Mouse (Mus musculus) forebrain, embryonic 12.5 days (tissue): ENCODE results near the gene Hoxb3. TPM values are rescaled to one million over a fixed set of nuclear protein-coding genes. Genes with fewer than 3 reads are reported as not detected.

ENCODE experiments used
- ATAC-seq: fragments of 200-750 bp; cut with Nextera tagmentation; 2 replicates; pipeline ENCODE4 v1.8.0; 2017; ENCODE audit warnings: moderate TSS enrichment; ENCODE audit not compliant: low FRiP score
- H3K27ac ChIP-seq: fragments of 300-500 bp; sonication (generic); 2 replicates; pipeline ENCODE4 v1.5.1; 2016; ENCODE audit warnings: mild to moderate bottlenecking
- H3K27me3 ChIP-seq: fragments of 300-500 bp; sonication (generic); 2 replicates; pipeline ENCODE4 v1.6.1; 2016; ENCODE audit warnings: mild to moderate bottlenecking
- H3K36me3 ChIP-seq: fragments of 300-500 bp; sonication (generic); replicated peaks from 2 replicates; pipeline ENCODE4 v1.6.1; 2016; ENCODE audit warnings: mild to moderate bottlenecking
- H3K4me1 ChIP-seq: fragments of 300-500 bp; sonication (generic); 2 replicates; pipeline ENCODE4 v1.6.1; 2016
- H3K4me2 ChIP-seq: fragments of 300-500 bp; sonication (generic); 2 replicates; pipeline ENCODE4 v1.6.1; 2016; ENCODE audit warnings: mild to moderate bottlenecking, moderate library complexity
- H3K4me3 ChIP-seq: fragments of 300-500 bp; sonication (generic); replicated peaks from 2 replicates; pipeline ENCODE4 v1.5.1; 2016; ENCODE audit warnings: mild to moderate bottlenecking
- H3K9ac ChIP-seq: fragments of 300-500 bp; sonication (generic); 2 replicates; pipeline ENCODE4 v1.6.1; 2016; ENCODE audit warnings: mild to moderate bottlenecking
- H3K9me3 ChIP-seq: fragments of 300-500 bp; sonication (generic); 2 replicates; pipeline ENCODE4 v1.6.1; 2016
- WGBS: fragments of 180-500 bp; shearing (Covaris S2); methylation state at CpG from one replicate; pipeline ENCODE4 v1.1.7; 2016; 5-methylcytosine and 5-hydroxymethylcytosine counted together
- polyA plus RNA-seq: library from polyadenylated mRNA; unstranded; fragments of >200 nt; fragmentation: Nextera tagmentation; extraction: Ambion mirVana; gene quantifications from 2 replicates; pipeline ENCODE4 v1.2.1, GENCODE M21; 2016

Gene Hoxb3
- not detected in 2 replicates for polyA plus RNA-seq

- Histone ChIP-seq H3K9ac (no peak within 1 kb of the TSS), H3K27ac (no peak within 1 kb of the TSS), H3K27me3 (peaks cover 100% of the 10 kb centered on the region), H3K9me3 (no peaks in the 10 kb centered on the region), H3K36me3 (no peaks in the 10 kb centered on the region), H3K4me1 (peaks cover 5% of the 10 kb centered on the region), H3K4me3 (no peak within 1 kb of the TSS), H3K4me2 (no peak within 1 kb of the TSS)
- WGBS = 1% methylated on average over 10 of the region's 10 CpGs
- ATAC-seq = no peak
These were observed at the start of gene Hoxb3 for GRCm38 (mm10) chr11:96323154-96323553. Gene Hoxb3, plus strand, starts transcription at chr11:96323326.

DNA sequence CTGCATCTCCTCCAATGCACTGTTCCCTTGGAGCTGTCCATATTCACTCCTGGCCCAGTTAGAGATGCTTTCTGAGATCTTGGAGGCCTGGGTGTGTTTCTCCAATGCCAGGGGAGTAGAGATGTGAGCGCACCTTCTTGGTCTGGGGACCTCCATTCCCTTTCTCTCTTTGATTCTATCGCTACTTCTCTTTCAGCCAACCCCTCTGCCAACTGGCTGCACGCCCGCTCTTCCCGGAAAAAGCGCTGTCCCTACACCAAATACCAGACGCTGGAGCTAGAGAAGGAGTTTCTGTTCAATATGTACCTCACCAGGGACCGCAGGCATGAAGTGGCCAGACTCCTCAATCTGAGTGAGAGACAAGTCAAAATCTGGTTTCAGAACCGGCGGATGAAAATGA lies 48.7 kb upstream of the Hoxb3 start:
- Histone ChIP-seq H3K9ac (no peak overlapping the region), H3K4me3 (no peak overlapping the region), H3K4me2 (no peak overlapping the region), H3K27me3 (peaks cover 100% of the 10 kb centered on the region), H3K36me3 (no peaks in the 10 kb centered on the region), H3K4me1 (peaks cover 7% of the 10 kb centered on the region; the same call in 1 of the 2 replicates), H3K27ac (no peak overlapping the region), H3K9me3 (no peaks in the 10 kb centered on the region)
- ATAC-seq = no peak
- 4% methylated on average over 10 of the region's 10 CpGs for WGBS

DNA sequence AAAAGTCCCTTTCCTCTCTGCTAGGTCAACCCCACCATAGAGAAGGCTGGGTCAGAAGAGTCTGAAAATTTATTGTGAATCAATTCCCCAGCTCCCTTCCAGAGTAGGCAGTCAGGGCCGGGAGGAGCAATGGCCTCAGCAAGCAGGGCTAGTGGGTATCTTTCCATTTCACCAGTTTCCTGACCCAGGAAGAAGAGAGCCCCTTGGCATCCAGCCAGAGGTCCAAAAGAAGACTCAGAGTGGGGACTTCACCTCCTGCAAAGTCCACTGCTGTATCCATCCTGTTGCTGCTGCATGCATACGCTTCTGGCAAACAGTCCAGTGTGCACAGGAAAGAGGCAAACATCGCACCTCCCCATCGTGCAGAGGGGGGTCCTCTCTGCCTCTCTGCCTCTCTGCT lies 47.2 kb upstream of the Hoxb3 start:
- Histone ChIP-seq H3K4me2 (no peak overlapping the region), H3K27ac (no peak overlapping the region), H3K9me3 (no peaks in the 10 kb centered on the region), H3K36me3 (no peaks in the 10 kb centered on the region), H3K27me3 (peaks cover 100% of the 10 kb centered on the region), H3K4me3 (no peak overlapping the region), H3K9ac (no peak overlapping the region), H3K4me1 (peaks cover 7% of the 10 kb centered on the region; the same call in 1 of the 2 replicates)
- ATAC-seq = no peak
- 2% methylated on average over 4 of the region's 4 CpGs for WGBS

GRCm38 (mm10) chr11:96277151-96278044 lies 45.7 kb upstream of the Hoxb3 start:
- Histone ChIP-seq H3K4me2 (no peak overlapping the region), H3K36me3 (no peaks in the 10 kb centered on the region), H3K4me1 (peaks cover under 1% of the 10 kb centered on the region; the same call in 1 of the 2 replicates), H3K9ac (no peak overlapping the region), H3K9me3 (no peaks in the 10 kb centered on the region), H3K27me3 (peaks cover 99% of the 10 kb centered on the region), H3K4me3 (no peak overlapping the region), H3K27ac (no peak overlapping the region)
- 3% methylated on average over 35 of the region's 35 CpGs for WGBS
- ATAC-seq = no peak

GRCm38 (mm10) chr11:96278324-96278723 lies 44.8 kb upstream of the Hoxb3 start:
- no peak overlapping the region for H3K4me3 ChIP-seq
- WGBS = 14% methylated on average over 13 of the region's 14 CpGs
- no peak overlapping the region for H3K4me2 ChIP-seq

DNA sequence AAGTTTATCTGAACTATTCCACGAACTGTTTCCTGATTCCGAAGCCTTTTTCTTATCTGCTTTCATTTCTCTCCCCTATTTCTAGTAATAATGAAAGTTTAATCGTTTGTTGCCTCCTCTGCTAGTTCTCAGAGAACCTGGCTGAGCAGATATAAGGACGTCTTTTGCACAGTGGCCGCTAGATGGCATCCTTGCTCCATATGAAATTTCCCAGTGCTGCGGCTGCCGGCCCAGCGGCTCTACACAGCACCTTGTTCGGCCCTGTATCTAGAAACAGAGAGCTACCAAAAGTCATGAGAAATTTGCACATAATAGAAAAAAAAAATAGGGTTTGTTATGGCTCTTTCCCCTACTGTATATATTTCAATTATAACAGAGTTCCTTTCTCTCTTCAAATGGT lies 44.4 kb upstream of the Hoxb3 start:
- ATAC-seq = no peak
- 1% methylated on average over 9 of the region's 9 CpGs for WGBS
- H3K4me2 ChIP-seq = no peak overlapping the region

More at GRCm38 (mm10) chr11:96278324-96278723, 44.8 kb upstream of the Hoxb3 start:
- Histone ChIP-seq H3K27ac (no peak overlapping the region), H3K36me3 (no peaks in the 10 kb centered on the region), H3K27me3 (peaks cover 99% of the 10 kb centered on the region), H3K9me3 (no peaks in the 10 kb centered on the region), H3K4me1 (no peaks in the 10 kb centered on the region), H3K9ac (no peak overlapping the region)
- no peak for ATAC-seq

GRCm38 (mm10) chr11:96279421-96280233 lies 43.5 kb upstream of the Hoxb3 start:
- no peak overlapping the region for H3K4me3 ChIP-seq
- peaks cover 8% of the 10 kb centered on the region; the same call in 1 of the 2 replicates for H3K4me1 ChIP-seq
- peaks cover 99% of the 10 kb centered on the region for H3K27me3 ChIP-seq
- no peak for ATAC-seq
- no peaks in the 10 kb centered on the region for H3K36me3 ChIP-seq
- no peak overlapping the region for H3K4me2 ChIP-seq
- 3% methylated on average over 31 of the region's 31 CpGs for WGBS
- no peak overlapping the region for H3K9ac ChIP-seq
- H3K27ac ChIP-seq = no peak overlapping the region
- no peaks in the 10 kb centered on the region for H3K9me3 ChIP-seq

More for the DNA sequence above, 44.4 kb upstream of the Hoxb3 start:
- H3K36me3 ChIP-seq = no peaks in the 10 kb centered on the region
- no peak overlapping the region for H3K4me3 ChIP-seq
- no peaks in the 10 kb centered on the region for H3K9me3 ChIP-seq
- H3K4me1 ChIP-seq = no peaks in the 10 kb centered on the region
- H3K27ac ChIP-seq = no peak overlapping the region
- H3K9ac ChIP-seq = no peak overlapping the region
- H3K27me3 ChIP-seq = peaks cover 99% of the 10 kb centered on the region

DNA sequence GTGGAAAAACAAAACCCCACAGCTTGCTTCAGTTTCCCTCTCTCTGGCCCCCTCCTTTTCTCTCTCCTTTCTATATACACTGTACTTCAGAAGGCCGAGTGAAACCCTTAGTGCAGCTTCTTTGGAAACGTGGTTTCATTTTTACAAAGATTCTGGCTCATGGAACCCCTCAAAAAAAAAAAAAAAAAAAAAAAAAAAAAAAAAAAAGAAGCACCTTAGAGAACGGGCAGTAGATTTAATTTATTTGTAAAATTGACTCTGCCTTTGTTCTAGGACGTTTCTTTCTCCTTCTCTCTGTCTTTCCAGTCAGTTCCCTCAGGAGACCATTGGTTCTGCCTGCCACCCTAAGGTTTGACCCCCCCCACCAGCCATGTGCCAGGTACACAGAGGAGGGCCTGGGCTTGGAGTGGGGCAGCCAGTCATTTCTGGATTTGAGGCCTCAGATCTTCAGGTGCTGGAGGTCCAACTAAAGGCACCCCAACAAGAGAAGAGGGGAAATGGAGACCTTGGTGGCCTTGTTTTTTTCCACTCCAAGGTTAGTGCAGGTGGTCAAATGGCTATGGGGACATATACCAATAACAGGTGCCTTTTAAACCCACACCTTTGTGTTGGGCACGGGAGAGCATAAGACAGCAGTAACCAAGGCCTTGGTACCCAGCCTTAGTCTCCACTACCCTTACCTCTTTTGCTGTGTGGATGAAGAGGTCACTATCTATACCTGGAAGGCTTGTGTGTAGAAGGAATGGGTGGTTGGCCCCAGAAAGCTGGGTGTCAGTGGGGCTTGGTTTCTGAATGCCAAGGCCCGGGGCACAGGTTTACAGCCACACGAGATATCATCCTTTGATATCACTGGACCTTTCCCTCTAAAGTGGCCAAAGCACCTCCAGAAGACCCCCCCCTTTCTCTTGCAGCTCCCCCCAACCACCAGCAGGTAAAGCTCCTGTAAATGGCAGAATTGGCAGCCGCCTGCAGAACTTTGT lies 42.4 kb upstream of the Hoxb3 start:
- no peak overlapping the region for H3K4me2 ChIP-seq
- no peaks in the 10 kb centered on the region for H3K9me3 ChIP-seq
- H3K36me3 ChIP-seq = no peaks in the 10 kb centered on the region
- H3K4me1 ChIP-seq = peaks cover 11% of the 10 kb centered on the region; the same call in 1 of the 2 replicates
- WGBS = 7% methylated on average over 8 of the region's 8 CpGs
- no peak for ATAC-seq
- H3K27me3 ChIP-seq = peaks cover 99% of the 10 kb centered on the region
- H3K4me3 ChIP-seq = no peak overlapping the region
- no peak overlapping the region for H3K9ac ChIP-seq
- no peak overlapping the region for H3K27ac ChIP-seq

DNA sequence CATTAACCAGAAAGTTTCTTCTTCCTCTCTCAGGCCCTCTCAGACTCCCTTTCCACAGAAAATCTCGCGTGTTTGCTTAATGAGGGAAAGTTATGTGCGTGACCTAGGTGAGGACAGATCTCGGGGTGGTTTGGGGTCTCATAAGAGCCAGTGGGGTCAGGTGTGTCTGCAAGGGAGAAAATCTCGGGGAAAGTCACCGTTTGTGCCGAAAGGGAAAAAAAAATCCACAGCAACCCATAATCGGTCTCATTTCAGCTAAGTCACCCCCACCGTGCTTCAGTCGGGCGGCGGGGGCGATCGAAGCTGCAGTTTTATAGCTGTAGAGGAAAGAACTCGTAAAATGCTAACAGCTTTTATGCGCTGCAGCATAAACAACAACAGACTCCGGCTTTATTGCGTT lies 41.7 kb upstream of the Hoxb3 start:
- no peaks in the 10 kb centered on the region for H3K36me3 ChIP-seq
- no peak overlapping the region for H3K4me3 ChIP-seq
- H3K27me3 ChIP-seq = peaks cover 99% of the 10 kb centered on the region
- peaks cover 11% of the 10 kb centered on the region; the same call in 1 of the 2 replicates for H3K4me1 ChIP-seq
- WGBS = 4% methylated on average over 18 of the region's 18 CpGs
- ATAC-seq = no peak
- H3K9ac ChIP-seq = no peak overlapping the region
- H3K27ac ChIP-seq = no peak overlapping the region
- H3K4me2 ChIP-seq = no peak overlapping the region
- H3K9me3 ChIP-seq = no peaks in the 10 kb centered on the region

DNA sequence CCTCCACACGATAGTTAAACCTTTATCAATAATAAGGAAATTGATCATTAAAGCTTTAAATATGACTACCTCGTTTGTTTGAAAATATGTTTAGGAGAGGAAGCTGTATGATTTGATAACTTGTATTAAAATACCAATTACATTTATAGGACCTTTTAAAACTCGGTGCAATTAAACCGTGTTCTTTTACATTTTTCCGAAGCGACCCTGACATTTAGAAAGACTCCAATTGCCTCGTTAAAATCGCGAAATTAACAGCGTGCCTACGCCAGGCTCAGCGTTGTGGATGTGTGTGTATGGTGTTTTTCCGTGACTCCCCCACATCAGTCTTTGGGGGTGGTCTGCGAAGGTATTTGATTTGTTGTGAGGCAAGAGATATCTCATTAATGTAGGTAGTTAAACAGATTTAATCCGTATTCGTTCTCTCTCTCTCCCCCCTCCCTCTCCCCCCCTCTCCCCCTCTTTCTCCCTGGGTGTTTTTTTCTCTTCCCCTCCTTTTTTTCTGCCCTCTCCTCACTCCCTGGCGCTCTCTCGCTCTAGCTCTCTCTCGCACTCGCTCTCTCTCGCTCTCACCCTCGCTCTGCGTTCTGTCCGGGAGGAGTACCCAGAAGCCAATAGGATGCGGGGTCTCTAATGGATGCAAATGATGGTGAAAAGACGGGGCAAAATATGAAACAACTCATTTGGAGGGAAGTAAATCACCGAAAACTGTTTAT lies 41.1 kb upstream of the Hoxb3 start, which contains the start of gene Hoxb8:
TSS of gene Hoxb8 (plus strand) at position 51 of the 716 bp plus-strand sequence.
- peaks cover 99% of the 10 kb centered on the region for H3K27me3 ChIP-seq
- no peak within 1 kb of the TSS for H3K27ac ChIP-seq
- peaks cover 14% of the 10 kb centered on the region; the same call in 1 of the 2 replicates for H3K4me1 ChIP-seq
- H3K9me3 ChIP-seq = no peaks in the 10 kb centered on the region
- no peak within 1 kb of the TSS for H3K4me2 ChIP-seq
- H3K4me3 ChIP-seq = no peak within 1 kb of the TSS
- no peaks in the 10 kb centered on the region for H3K36me3 ChIP-seq
- WGBS = under 1% methylated on average over 27 of the region's 27 CpGs
- no peak within 1 kb of the TSS for H3K9ac ChIP-seq
- ATAC-seq = no peak
